Mouse (Mus musculus) spleen, adult 2 months (tissue): ENCODE data around the gene Atp5e. TPM values are rescaled to one million over a fixed set of nuclear protein-coding genes. Genes with fewer than 3 reads are reported as not detected.

Source experiments
- DNase-seq, 2 experiments: peaks; one replicate each; pipeline versions ENCODE4 v3.0.0 to v3.0.0-alpha.2; 2012 to 2021; ENCODE audit warnings: low spot score in 2 of 2, low read depth in 1 of 2
- H3K27ac ChIP-seq: fragments of 200-500 bp; 2 replicates; pipeline ENCODE4 v1.5.1; 2012; ENCODE audit warnings: low read length, inconsistent platforms; ENCODE audit not compliant: insufficient read depth
- H3K27me3 ChIP-seq: fragments of 200-500 bp; 2 replicates; pipeline ENCODE4 v1.6.1; 2012; ENCODE audit warnings: mild to moderate bottlenecking, moderate library complexity, low read length, inconsistent platforms; ENCODE audit not compliant: control insufficient read depth, insufficient read depth
- H3K36me3 ChIP-seq: fragments of 200-500 bp; 2 replicates; pipeline ENCODE4 v1.6.1; 2012; ENCODE audit warnings: mild to moderate bottlenecking, low read length, inconsistent platforms; ENCODE audit not compliant: control insufficient read depth, insufficient read depth
- H3K4me1 ChIP-seq: fragments of 200-500 bp; 2 replicates; pipeline ENCODE4 v1.6.1; 2011; ENCODE audit warnings: inconsistent platforms; ENCODE audit not compliant: control insufficient read depth, insufficient read depth, insufficient read length
- H3K4me3 ChIP-seq: fragments of 200-500 bp; 2 replicates; pipeline ENCODE4 v1.5.1; 2011; ENCODE audit warnings: mild to moderate bottlenecking, inconsistent platforms; ENCODE audit not compliant: insufficient read depth, insufficient read length; ENCODE audit errors: extremely low read depth
- CTCF ChIP-seq: fragments of 200-500 bp; IDR thresholded peaks from 2 replicates; pipeline ENCODE4 v1.5.1; 2011; ENCODE audit warnings: mild to moderate bottlenecking, inconsistent platforms; ENCODE audit not compliant: insufficient read depth, insufficient read length, insufficient replicate concordance; ENCODE audit errors: extremely low read depth
- POLR2A ChIP-seq: fragments of 200-500 bp; IDR thresholded peaks from 2 replicates; pipeline ENCODE4 v1.6.1; 2011; ENCODE audit warnings: low read depth, low read length, inconsistent platforms
- WGBS: fragments of 180-500 bp; shearing (Covaris S2); methylation state at CpG from one replicate; pipeline ENCODE4 v1.1.7; 2018; 5-methylcytosine and 5-hydroxymethylcytosine counted together
- polyA plus RNA-seq: library from polyadenylated mRNA; depleted of rRNA; stranded (reverse); fragments of >200 nt; gene quantifications from 2 replicates; pipeline ENCODE4 v1.2.3, GENCODE M21; 2012; rRNA removed

The Atp5e gene
- polyA plus RNA-seq, 1 experiment: 183 TPM

DNA sequence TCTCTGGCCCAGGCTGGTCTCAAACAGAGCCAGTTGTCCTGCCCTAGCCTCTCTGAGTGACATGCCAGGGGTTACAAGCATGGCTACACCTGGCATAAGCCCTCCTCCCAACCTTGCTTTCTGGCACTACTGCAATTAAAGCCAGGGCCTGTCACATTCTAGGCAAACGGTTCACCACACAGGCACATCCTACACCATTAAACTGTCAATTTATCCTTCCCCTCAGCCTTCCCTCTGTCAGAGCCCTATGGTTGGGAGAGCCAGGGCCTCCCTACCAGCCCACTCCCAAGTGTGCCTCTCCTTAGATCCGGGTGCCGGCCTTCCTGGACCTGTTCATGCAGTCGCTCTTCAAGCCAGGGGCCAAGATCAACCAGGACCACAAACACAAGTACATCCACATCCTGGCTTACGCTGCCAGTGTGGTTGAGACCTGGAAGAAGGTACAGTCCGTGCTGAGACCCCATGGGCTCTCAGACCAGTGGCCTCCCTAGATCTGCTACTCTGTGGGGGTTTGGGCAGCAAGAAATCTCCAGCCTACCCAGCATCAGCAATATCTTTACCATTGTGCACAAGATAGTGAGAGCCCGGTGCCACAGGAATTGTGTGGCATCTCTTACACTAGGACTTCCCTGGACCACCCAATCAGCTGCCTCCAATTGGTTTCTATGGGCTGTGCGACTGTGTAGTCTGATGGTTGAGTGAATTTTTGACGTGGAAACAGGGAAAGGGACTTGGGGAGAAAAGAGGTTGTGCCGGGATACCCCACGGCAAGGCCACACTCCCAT, 39.4 kb downstream of the Atp5e start:
- no peak overlapping the region for H3K27ac ChIP-seq
- no peaks in the 10 kb centered on the region for H3K4me1 ChIP-seq
- DNase-seq: no peak
- H3K36me3 ChIP-seq: peaks cover 64% of the 10 kb centered on the region
- WGBS: 94% methylated on average over 11 of the region's 11 CpGs
- no peak overlapping the region for H3K4me3 ChIP-seq
- H3K27me3 ChIP-seq: no peaks in the 10 kb centered on the region
- TF ChIP-seq CTCF (no peak), POLR2A (no peak)

DNA sequence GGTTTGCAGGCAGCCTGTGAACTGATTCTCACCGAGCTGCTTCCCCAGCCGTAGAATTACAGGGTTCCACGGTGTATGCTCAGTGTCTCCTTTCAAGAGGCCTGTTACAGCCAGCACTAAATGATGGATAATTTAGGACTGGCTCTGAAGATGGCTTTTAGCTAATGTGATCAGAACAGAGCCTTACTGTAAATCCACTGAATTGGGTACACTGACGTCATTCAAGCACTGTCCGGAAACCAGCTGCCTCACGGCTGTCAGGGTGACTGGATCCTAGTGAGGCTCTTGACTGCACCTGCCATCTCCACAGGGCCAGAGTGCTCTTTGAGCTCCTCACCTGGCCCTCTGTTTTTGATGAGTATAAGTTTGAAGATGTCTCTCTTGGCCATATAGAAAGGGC, 42.8 kb downstream of the Atp5e start:
- H3K27ac ChIP-seq: no peak overlapping the region
- WGBS: 95% methylated on average over 6 of the region's 6 CpGs
- TF ChIP-seq CTCF (no peak), POLR2A (no peak)
- DNase-seq: no peak
- peaks cover 7% of the 10 kb centered on the region; the same call in 1 of the 2 replicates for H3K4me1 ChIP-seq
- no peak overlapping the region for H3K4me3 ChIP-seq
- no peaks in the 10 kb centered on the region for H3K27me3 ChIP-seq
- H3K36me3 ChIP-seq: peaks cover 31% of the 10 kb centered on the region

DNA sequence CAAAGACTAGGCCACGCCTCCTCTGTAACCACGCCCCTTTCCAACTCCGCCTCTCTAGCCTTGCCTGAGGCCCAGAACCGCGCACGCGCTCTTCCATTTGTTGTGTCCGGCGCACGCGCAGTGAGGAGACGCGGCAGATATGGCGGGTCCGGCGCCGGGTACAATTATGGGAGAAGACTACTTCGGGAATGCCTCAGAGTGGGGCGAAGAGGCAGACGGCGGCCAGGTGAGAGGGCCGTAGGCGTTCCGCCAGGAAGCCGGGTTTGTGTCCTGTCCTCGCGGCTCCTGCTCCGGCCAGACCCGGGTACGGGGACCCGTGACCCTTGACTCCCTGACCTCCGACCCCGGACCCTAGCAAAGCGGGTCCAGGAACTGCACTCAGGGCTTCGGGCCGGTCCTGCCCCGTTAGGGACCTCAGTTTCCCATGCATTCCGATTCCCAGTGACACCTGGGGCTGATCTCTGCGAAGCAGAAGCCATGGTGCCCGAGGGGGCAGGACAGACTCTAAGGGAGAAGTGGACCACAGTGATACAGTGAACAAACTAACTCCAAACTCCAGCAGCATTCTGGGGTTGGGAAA, 48.1 kb downstream of the Atp5e start, which contains the start of gene Nelfcd:
Gene Nelfcd, plus strand, starts transcription at position 74 of the 580 bp plus-strand sequence.
- H3K27ac ChIP-seq: peak within 1 kb of the TSS; percentile 24; the same call in 1 of the 2 replicates
- H3K4me1 ChIP-seq: peaks cover 7% of the 10 kb centered on the region; the same call in 1 of the 2 replicates
- under 1% methylated on average over 40 of the region's 40 CpGs for WGBS
- peak; percentile 89 to 95 for DNase-seq
- H3K36me3 ChIP-seq: peaks cover 3% of the 10 kb centered on the region; the same call in 1 of the 2 replicates
- peak within 1 kb of the TSS; percentile 99 for H3K4me3 ChIP-seq
- H3K27me3 ChIP-seq: no peaks in the 10 kb centered on the region
- TF ChIP-seq CTCF (no peak), POLR2A (peak; percentile 27; the same call in 1 of the 2 replicates)

DNA sequence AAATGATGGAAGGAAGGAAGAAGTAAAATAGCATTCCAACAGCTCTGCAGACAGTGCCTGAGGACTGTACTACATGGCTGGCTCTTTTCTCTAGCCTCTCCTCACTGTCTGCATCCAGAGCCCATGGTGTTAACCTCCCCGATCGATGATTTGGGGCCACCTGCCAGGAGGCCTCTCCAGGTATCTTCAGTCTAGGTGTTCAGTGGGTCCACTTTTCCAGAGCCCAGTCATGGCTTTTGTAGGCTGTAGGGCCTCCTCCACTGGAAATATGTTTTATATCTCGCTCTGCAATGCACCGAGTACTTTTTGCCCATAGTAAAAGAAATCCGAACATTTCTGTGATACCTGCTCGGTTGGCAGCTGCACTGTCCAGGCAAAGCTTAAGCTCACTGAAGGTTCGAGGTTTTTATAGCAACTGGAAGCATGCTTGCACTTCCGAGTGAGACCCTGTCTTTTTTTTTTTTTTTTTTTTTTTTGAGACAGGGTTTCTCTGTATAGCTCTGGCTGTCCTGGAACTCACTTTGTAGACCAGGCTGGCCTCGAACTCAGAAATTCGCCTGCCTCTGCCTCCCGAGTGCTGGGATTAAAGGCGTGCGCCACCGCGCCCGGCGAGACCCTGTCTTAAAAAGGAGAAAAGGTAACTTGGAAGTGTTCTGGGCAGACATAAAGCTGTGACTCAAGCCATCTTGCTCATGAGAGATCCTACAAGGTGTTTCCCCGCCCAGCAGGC, 48.7 kb downstream of the Atp5e start:
- H3K36me3 ChIP-seq: peaks cover 1% of the 10 kb centered on the region; the same call in 1 of the 2 replicates
- no peak overlapping the region for H3K4me3 ChIP-seq
- 46% methylated on average over 18 of the region's 18 CpGs for WGBS
- H3K27ac ChIP-seq: no peak overlapping the region
- DNase-seq: no peak
- H3K27me3 ChIP-seq: no peaks in the 10 kb centered on the region
- no peak for TF ChIP-seq POLR2A
- no peak for TF ChIP-seq CTCF
- peaks cover 7% of the 10 kb centered on the region; the same call in 1 of the 2 replicates for H3K4me1 ChIP-seq

DNA sequence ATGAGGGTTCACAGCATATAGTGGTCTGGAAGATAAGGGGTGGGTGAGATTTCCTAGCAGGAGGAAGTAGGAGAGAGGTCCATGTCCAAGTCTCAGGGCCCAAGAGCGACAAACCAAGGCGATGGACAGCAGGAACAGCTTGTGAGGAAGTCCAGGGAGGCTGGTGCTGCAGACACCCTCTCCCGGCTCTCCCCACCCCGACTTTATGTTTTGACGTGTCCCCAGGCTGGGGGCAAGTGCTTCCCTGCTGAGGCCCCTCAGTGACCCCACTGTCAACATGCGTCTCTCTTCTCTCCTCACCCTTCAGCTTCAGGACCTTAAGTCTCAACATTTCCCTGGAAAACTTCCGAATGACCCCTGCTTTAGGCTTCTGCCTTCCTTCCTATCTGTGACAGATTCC, 50.8 kb downstream of the Atp5e start:
- no peak for TF ChIP-seq CTCF
- TF ChIP-seq POLR2A: no peak
- Histone ChIP-seq H3K27me3 (no peaks in the 10 kb centered on the region), H3K27ac (no peak overlapping the region), H3K4me1 (peaks cover 7% of the 10 kb centered on the region; the same call in 1 of the 2 replicates), H3K4me3 (no peak overlapping the region), H3K36me3 (no peaks in the 10 kb centered on the region)
- no peak for DNase-seq
- 93% methylated on average over 7 of the region's 7 CpGs for WGBS

Other genes with a start within 250 kb of the Atp5e start
- 515 and 602 TPM in 2 replicates for gene Gnas, start 179.8 kb downstream of the Atp5e start, polyA plus RNA-seq
- 0.09 and 0.16 TPM in 2 replicates for gene Gm20721, start 117.4 kb downstream of the Atp5e start, polyA plus RNA-seq
- 45.3 and 54.0 TPM in 2 replicates for gene Nelfcd, start 48.3 kb downstream of the Atp5e start, polyA plus RNA-seq
- 307 and 356 TPM in 2 replicates for gene Ctsz, start 25.1 kb downstream of the Atp5e start, polyA plus RNA-seq
- 58.7 and 75.4 TPM in 2 replicates for gene Tubb1, start 13.4 kb downstream of the Atp5e start, polyA plus RNA-seq
- 21.6 and 22.2 TPM in 2 replicates for gene Prelid3b, start 9.0 kb upstream of the Atp5e start, polyA plus RNA-seq
- gene Zfp831, start 179.4 kb upstream of the Atp5e start, polyA plus RNA-seq: 6.7 and 6.9 TPM in 2 replicates